In the genomic region with DNA sequence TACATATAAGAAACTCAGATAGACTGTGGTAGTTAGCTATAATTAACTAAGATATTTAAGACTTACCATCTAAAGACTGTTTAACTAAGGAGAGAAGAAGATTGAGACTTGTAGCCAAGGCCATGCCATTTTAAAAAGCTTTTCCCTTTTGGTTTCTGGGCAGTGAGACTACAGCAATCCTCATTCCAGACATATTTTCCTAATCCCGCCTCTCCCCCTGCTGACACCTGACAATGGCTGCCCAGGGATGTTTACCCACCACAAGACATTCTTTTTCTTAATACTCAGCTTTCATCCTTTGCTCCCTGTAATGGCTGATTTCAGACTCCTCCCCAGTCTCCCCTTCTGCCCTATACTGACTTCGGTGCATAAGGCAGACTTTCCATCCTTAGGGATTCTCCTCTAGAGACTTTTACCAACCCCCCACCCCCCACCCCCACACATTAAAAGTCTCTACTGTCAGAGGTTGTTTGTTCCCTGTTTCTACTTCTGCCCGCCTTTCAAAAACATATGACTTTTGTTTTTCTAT, we compare ENCODE assay signal across 23 mouse cellular contexts.
DNase-seq lines count a peak whose midpoint lies in the region; ATAC-seq and TF ChIP-seq lines count a peak whose summit lies in the region.
"Had no signal": no experiment of that assay in that cellular context is flagged by ENCODE, and none has a peak within 500 bp of the region (broad histone marks: within the 10 kb centered on the region; RNA-seq: fewer than 3 reads in every experiment).

No protein-coding gene starts in this region.

- WGBS in forebrain, embryonic 10.5 days = 15% methylated on average over 3 of the region's 3 CpGs
- 13% methylated on average over 3 of the region's 3 CpGs for WGBS in forebrain, embryonic 13.5 days
- 33% methylated on average over 3 of the region's 3 CpGs for WGBS in heart, embryonic 11.5 days (ENCODE audit: insufficient replicate concordance)

- CTCF ChIA-PET in Patski (lab: Charles Lee) = no interaction called here

- no peak for TF ChIP-seq CTCF in Patski (IDR thresholded peaks at IDR 0.05)

- no peaks in the 10 kb centered on the region for H3K9me3 ChIP-seq in forebrain, embryonic 10.5 days
- H3K9me3 ChIP-seq in forebrain, embryonic 13.5 days (replicated peaks) = no peaks in the 10 kb centered on the region
- no peaks in the 10 kb centered on the region for H3K9me3 ChIP-seq in heart, embryonic 11.5 days (replicated peaks; ENCODE audit: control insufficient read depth, low read length)
- H3K9me3 ChIP-seq: embryonic facial prominence, embryonic 13.5 days; hindbrain, embryonic 13.5 days; limb, embryonic 13.5 days; liver, embryonic 12.5 days; midbrain, embryonic 13.5 days had no signal

- no peak for ATAC-seq in forebrain, embryonic 13.5 days
- peak; percentile 94 for ATAC-seq in Patski
- ATAC-seq in heart, embryonic 11.5 days (replicated peaks; ENCODE audit: insufficient number of reproducible peaks, low FRiP score, low TSS enrichment) = no peak
- ATAC-seq: CD4-positive, CD25-positive, alpha-beta regulatory T cell, adult 4 months; forebrain, embryonic 16.5 days; liver, embryonic 12.5 days; midbrain, embryonic 13.5 days had no signal

- peaks cover 15% of the 10 kb centered on the region for H3K4me1 ChIP-seq in forebrain, embryonic 10.5 days
- H3K4me1 ChIP-seq in forebrain, embryonic 13.5 days = no peaks in the 10 kb centered on the region
- H3K4me1 ChIP-seq in heart, embryonic 11.5 days (ENCODE audit: control insufficient read depth, insufficient read depth, low read length) = no peaks in the 10 kb centered on the region
- H3K4me1 ChIP-seq: embryonic facial prominence, embryonic 13.5 days; hindbrain, embryonic 13.5 days; limb, embryonic 13.5 days; liver, embryonic 12.5 days; midbrain, embryonic 13.5 days had no signal

- H3K9ac ChIP-seq in forebrain, embryonic 13.5 days = no peak overlapping the region
- no peak overlapping the region for H3K9ac ChIP-seq in heart, embryonic 11.5 days (ENCODE audit: low read depth, low read length)
- H3K9ac ChIP-seq: embryonic facial prominence, embryonic 13.5 days; hindbrain, embryonic 13.5 days; limb, embryonic 13.5 days; liver, embryonic 12.5 days; midbrain, embryonic 13.5 days had no signal

- no peak overlapping the region for H3K4me3 ChIP-seq in forebrain, embryonic 10.5 days
- no peak overlapping the region for H3K4me3 ChIP-seq in forebrain, embryonic 13.5 days
- H3K4me3 ChIP-seq in heart, embryonic 11.5 days (ENCODE audit: low read depth, low read length) = no peak overlapping the region
- H3K4me3 ChIP-seq: embryonic facial prominence, embryonic 13.5 days; heart, adult 2 months; hindbrain, embryonic 13.5 days; limb, embryonic 13.5 days; liver, embryonic 12.5 days; midbrain, embryonic 13.5 days had no signal

- H3K36me3 ChIP-seq in forebrain, embryonic 10.5 days (replicated peaks) = no peaks in the 10 kb centered on the region
- no peaks in the 10 kb centered on the region for H3K36me3 ChIP-seq in forebrain, embryonic 13.5 days (ENCODE audit: poor library complexity, severe bottlenecking)
- H3K36me3 ChIP-seq in heart, embryonic 11.5 days (ENCODE audit: control insufficient read depth, insufficient read depth, low read length) = no peaks in the 10 kb centered on the region
- H3K36me3 ChIP-seq: embryonic facial prominence, embryonic 13.5 days; hindbrain, embryonic 13.5 days; limb, embryonic 13.5 days; liver, embryonic 12.5 days; midbrain, embryonic 13.5 days had no signal

- H3K27ac ChIP-seq in forebrain, embryonic 10.5 days = 0 out of 2 replicates have a peak overlapping the region, but pooled peaks have one; percentile 36
- H3K27ac ChIP-seq in forebrain, embryonic 13.5 days = no peak overlapping the region
- H3K27ac ChIP-seq in heart, embryonic 11.5 days (ENCODE audit: low read depth, low read length) = no peak overlapping the region
- H3K27ac ChIP-seq: embryonic facial prominence, embryonic 13.5 days; heart, adult 2 months; hindbrain, embryonic 13.5 days; limb, embryonic 13.5 days; liver, embryonic 12.5 days; midbrain, embryonic 13.5 days had no signal

- in situ Hi-C loops in Patski (cut with MboI; ENCODE audit: low pct_unique_long_range_greater_than_20kb) = no loop called here

- peak; percentile 17 for DNase-seq in forebrain, embryonic 10.5 days (ENCODE audit: extremely low spot score, low spot score)
- DNase-seq in 3T3-L1 (ENCODE audit: low read depth, low spot score) (peak; percentile 29), Patski (ENCODE audit: low read depth, low spot score) (peak; percentile 56)
- peak; percentile 6 for DNase-seq in embryo, embryonic 11 days
- DNase-seq in thymus, postnatal 10 days (ENCODE audit: low spot score in 2 of 2) = no peak
- no peak for DNase-seq in adrenal gland, postnatal 4 days (ENCODE audit: low spot score in 2 of 2)
- DNase-seq: cerebellum, adult 2 months; cerebellum, postnatal 36 days; gastrocnemius, postnatal 36 days; heart, adult 2 months; kidney, adult 18-20 months; kidney, postnatal 4 days; lung, adult 2 months; lung, postnatal 14 days had no signal

- H3K4me2 ChIP-seq in forebrain, embryonic 13.5 days = no peak overlapping the region
- no peak overlapping the region for H3K4me2 ChIP-seq in heart, embryonic 11.5 days
- H3K4me2 ChIP-seq: embryonic facial prominence, embryonic 13.5 days; hindbrain, embryonic 13.5 days; limb, embryonic 13.5 days; liver, embryonic 12.5 days; midbrain, embryonic 13.5 days had no signal

- H3K27me3 ChIP-seq in forebrain, embryonic 10.5 days (ENCODE audit: poor library complexity, severe bottlenecking) = no peaks in the 10 kb centered on the region
- H3K27me3 ChIP-seq in forebrain, embryonic 13.5 days = no peaks in the 10 kb centered on the region
- H3K27me3 ChIP-seq in Patski = no peaks in the 10 kb centered on the region
- H3K27me3 ChIP-seq in heart, embryonic 11.5 days (ENCODE audit: control insufficient read depth, insufficient read depth, low read length) = no peaks in the 10 kb centered on the region
- H3K27me3 ChIP-seq: embryonic facial prominence, embryonic 13.5 days; hindbrain, embryonic 13.5 days; limb, embryonic 13.5 days; liver, embryonic 12.5 days; midbrain, embryonic 13.5 days had no signal

- POLR2A ChIA-PET in Patski (lab: Charles Lee) = interaction anchor here (0.9 kb wide), 1 partner anchor 82 kb away, joined by 7 read pairs; a partner anchor contains a TSS

Comparison
In these comparisons a context has a peak if more than half of its experiments do, and no peak if none do; other contexts are left out.
1. DNase-seq: peak in forebrain, embryonic 10.5 days (single experiment), 3T3-L1 (single experiment), Patski (single experiment) and embryo, embryonic 11 days (single experiment); none in thymus, postnatal 10 days (0 of 2) and adrenal gland, postnatal 4 days (0 of 2).